Mouse (Mus musculus): ENCODE measurements at regions not wholly inside any gene's neighbourhood (a gene's known extent, or its start where the extent isn't known, plus 50 kb on each side); places are given as distances from the start of the nearest gene placed in this dataset.

- Histone ChIP-seq H3K36me3 (no peaks in the 10 kb centered on the region), H3K4me1 (no peaks in the 10 kb centered on the region), H3K4me3 (no peak overlapping the region), H3K27ac (no peak overlapping the region), H3K9me3 (replicated peaks) (no peaks in the 10 kb centered on the region), H3K27me3 (ENCODE audit: low read depth, poor library complexity, severe bottlenecking) (no peaks in the 10 kb centered on the region)
- 81% methylated on average over 2 of the region's 2 CpGs for WGBS
- no peak for DNase-seq (ENCODE audit: low spot score)
Observed at GRCm38 (mm10) chr3:61740088-61740487, 374.3 kb upstream of the B430305J03Rik start.

GRCm38 (mm10) chr3:61738528-61738927 lies 372.8 kb upstream of the B430305J03Rik start:
- Histone ChIP-seq H3K4me3 (no peak overlapping the region), H3K27me3 (ENCODE audit: low read depth, poor library complexity, severe bottlenecking) (no peaks in the 10 kb centered on the region), H3K36me3 (no peaks in the 10 kb centered on the region), H3K9me3 (replicated peaks) (no peaks in the 10 kb centered on the region), H3K27ac (no peak overlapping the region), H3K4me1 (no peaks in the 10 kb centered on the region)
- DNase-seq (ENCODE audit: low spot score): no peak
- 92% methylated on average over 1 of the region's 1 CpGs for WGBS

GRCm38 (mm10) chr3:61716785-61717184 lies 351.0 kb upstream of the B430305J03Rik start:
- 75% methylated on average over 2 of the region's 2 CpGs for WGBS

GRCm38 (mm10) chr3:61687933-61688705 lies 322.4 kb upstream of the B430305J03Rik start:
- Histone ChIP-seq H3K4me1 (no peaks in the 10 kb centered on the region), H3K27me3 (ENCODE audit: low read depth, poor library complexity, severe bottlenecking) (no peaks in the 10 kb centered on the region), H3K9me3 (replicated peaks) (no peaks in the 10 kb centered on the region), H3K36me3 (no peaks in the 10 kb centered on the region), H3K4me3 (no peak overlapping the region), H3K27ac (no peak overlapping the region)
- 80% methylated on average over 4 of the region's 4 CpGs for WGBS
- no peak for DNase-seq (ENCODE audit: low spot score)

More at GRCm38 (mm10) chr3:61716785-61717184, 351.0 kb upstream of the B430305J03Rik start:
- Histone ChIP-seq H3K36me3 (no peaks in the 10 kb centered on the region), H3K27me3 (ENCODE audit: low read depth, poor library complexity, severe bottlenecking) (no peaks in the 10 kb centered on the region), H3K27ac (no peak overlapping the region), H3K4me3 (no peak overlapping the region), H3K9me3 (replicated peaks) (no peaks in the 10 kb centered on the region), H3K4me1 (no peaks in the 10 kb centered on the region)
- DNase-seq (ENCODE audit: low spot score): no peak

GRCm38 (mm10) chr3:61670874-61671273 lies 305.1 kb upstream of the B430305J03Rik start:
- Histone ChIP-seq H3K27ac (no peak overlapping the region), H3K4me1 (no peaks in the 10 kb centered on the region), H3K27me3 (ENCODE audit: low read depth, poor library complexity, severe bottlenecking) (no peaks in the 10 kb centered on the region), H3K9me3 (replicated peaks) (no peaks in the 10 kb centered on the region), H3K4me3 (no peak overlapping the region), H3K36me3 (no peaks in the 10 kb centered on the region)
- WGBS: 90% methylated on average over 1 of the region's 1 CpGs
- DNase-seq (ENCODE audit: low spot score): no peak

- DNase-seq (ENCODE audit: low spot score): no peak
- Histone ChIP-seq H3K4me3 (no peak overlapping the region), H3K27ac (no peak overlapping the region), H3K27me3 (ENCODE audit: low read depth, poor library complexity, severe bottlenecking) (no peaks in the 10 kb centered on the region), H3K4me1 (no peaks in the 10 kb centered on the region), H3K36me3 (no peaks in the 10 kb centered on the region), H3K9me3 (replicated peaks) (no peaks in the 10 kb centered on the region)
- 79% methylated on average over 2 of the region's 2 CpGs for WGBS
Observed at GRCm38 (mm10) chr3:61656143-61656542, 290.4 kb upstream of the B430305J03Rik start.

- Histone ChIP-seq H3K27me3 (ENCODE audit: low read depth, poor library complexity, severe bottlenecking) (no peaks in the 10 kb centered on the region), H3K4me1 (no peaks in the 10 kb centered on the region), H3K27ac (no peak overlapping the region), H3K9me3 (replicated peaks) (no peaks in the 10 kb centered on the region), H3K36me3 (no peaks in the 10 kb centered on the region), H3K4me3 (no peak overlapping the region)
- no peak for DNase-seq (ENCODE audit: low spot score)
Observed at GRCm38 (mm10) chr3:61628535-61628934, 262.8 kb upstream of the B430305J03Rik start.

GRCm38 (mm10) chr3:61628099-61628498 lies 262.3 kb upstream of the B430305J03Rik start:
- 76% methylated on average over 3 of the region's 3 CpGs for WGBS
- Histone ChIP-seq H3K36me3 (no peaks in the 10 kb centered on the region), H3K27me3 (ENCODE audit: low read depth, poor library complexity, severe bottlenecking) (no peaks in the 10 kb centered on the region), H3K4me3 (no peak overlapping the region), H3K4me1 (no peaks in the 10 kb centered on the region), H3K9me3 (replicated peaks) (no peaks in the 10 kb centered on the region), H3K27ac (no peak overlapping the region)
- DNase-seq (ENCODE audit: low spot score): no peak

GRCm38 (mm10) chr3:61623954-61624487 lies 258.3 kb upstream of the B430305J03Rik start:
- Histone ChIP-seq H3K36me3 (no peaks in the 10 kb centered on the region), H3K4me3 (no peak overlapping the region), H3K9me3 (replicated peaks) (no peaks in the 10 kb centered on the region), H3K4me1 (no peaks in the 10 kb centered on the region), H3K27me3 (ENCODE audit: low read depth, poor library complexity, severe bottlenecking) (no peaks in the 10 kb centered on the region), H3K27ac (no peak overlapping the region)
- 95% methylated on average over 4 of the region's 4 CpGs for WGBS
- no peak for DNase-seq (ENCODE audit: low spot score)

GRCm38 (mm10) chr3:61605469-61605868 lies 239.7 kb upstream of the B430305J03Rik start:
- Histone ChIP-seq H3K4me3 (no peak overlapping the region), H3K27me3 (ENCODE audit: low read depth, poor library complexity, severe bottlenecking) (no peaks in the 10 kb centered on the region), H3K4me1 (no peaks in the 10 kb centered on the region), H3K9me3 (replicated peaks) (no peaks in the 10 kb centered on the region), H3K27ac (no peak overlapping the region), H3K36me3 (no peaks in the 10 kb centered on the region)
- no peak for DNase-seq (ENCODE audit: low spot score)
- 90% methylated on average over 4 of the region's 4 CpGs for WGBS

GRCm38 (mm10) chr3:61602891-61603290 lies 237.1 kb upstream of the B430305J03Rik start:
- Histone ChIP-seq H3K4me3 (no peak overlapping the region), H3K27me3 (ENCODE audit: low read depth, poor library complexity, severe bottlenecking) (no peaks in the 10 kb centered on the region), H3K4me1 (no peaks in the 10 kb centered on the region), H3K27ac (no peak overlapping the region), H3K9me3 (replicated peaks) (no peaks in the 10 kb centered on the region), H3K36me3 (no peaks in the 10 kb centered on the region)
- 86% methylated on average over 2 of the region's 2 CpGs for WGBS
- no peak for DNase-seq (ENCODE audit: low spot score)

GRCm38 (mm10) chr3:61595574-61595973 lies 229.8 kb upstream of the B430305J03Rik start:
- Histone ChIP-seq H3K27ac (no peak overlapping the region), H3K4me3 (no peak overlapping the region), H3K4me1 (no peaks in the 10 kb centered on the region), H3K9me3 (replicated peaks) (no peaks in the 10 kb centered on the region), H3K36me3 (no peaks in the 10 kb centered on the region), H3K27me3 (ENCODE audit: low read depth, poor library complexity, severe bottlenecking) (no peaks in the 10 kb centered on the region)
- DNase-seq (ENCODE audit: low spot score): no peak

GRCm38 (mm10) chr3:61592342-61592741 lies 226.6 kb upstream of the B430305J03Rik start:
- no peak overlapping the region for H3K4me3 ChIP-seq
- H3K4me1 ChIP-seq: no peaks in the 10 kb centered on the region
- H3K9me3 ChIP-seq (replicated peaks): no peaks in the 10 kb centered on the region
- no peak overlapping the region for H3K27ac ChIP-seq
- H3K27me3 ChIP-seq (ENCODE audit: low read depth, poor library complexity, severe bottlenecking): no peaks in the 10 kb centered on the region
- whole genome bisulfite sequencing: 90% methylated on average over 2 of the region's 2 CpGs
- H3K36me3 ChIP-seq: no peaks in the 10 kb centered on the region
- DNase-seq (ENCODE audit: low spot score): no peak

- H3K27ac ChIP-seq: no peak overlapping the region
- no peaks in the 10 kb centered on the region for H3K9me3 ChIP-seq (replicated peaks)
- DNase-seq (ENCODE audit: low spot score): no peak
- no peak overlapping the region for H3K4me3 ChIP-seq
- 79% methylated on average over 1 of the region's 1 CpGs for WGBS
- no peaks in the 10 kb centered on the region for H3K27me3 ChIP-seq (ENCODE audit: low read depth, poor library complexity, severe bottlenecking)
- no peaks in the 10 kb centered on the region for H3K4me1 ChIP-seq
- no peaks in the 10 kb centered on the region for H3K36me3 ChIP-seq
Observed at GRCm38 (mm10) chr3:61583669-61584068, 217.9 kb upstream of the B430305J03Rik start.
